Mouse (Mus musculus) adrenal gland, postnatal 4 days (tissue): ENCODE measurements around the gene Atn1. TPM values are rescaled to one million over a fixed set of nuclear protein-coding genes. Genes with fewer than 3 reads are reported as not detected.

Source experiments
- microRNA-seq: library from miRNA; unstranded; fragments of <30 nt; microRNA quantifications from one replicate; pipeline ENCODE4 v1.2.0, GENCODE M21; 2021
- total RNA-seq, 2 experiments: library from RNA; stranded (reverse); gene quantifications; 2 replicates each; pipeline ENCODE4 v1.2.3; 2021

Gene Atn1
- total RNA-seq, 2 experiments from 2014 or later = 99.7 to 111 TPM

Small RNA genes within 50 kb of the gene (microRNA-seq; reads per million reads assigned to microRNA genes)
- gene Mir141 (123 reads per million, percentile 49 among the genes with 10 or more reads in this experiment), gene Mir200c (985 reads per million, percentile 76 among the genes with 10 or more reads in this experiment)

Other genes with a start within 250 kb of the Atn1 start
- 10 to 100 TPM; 36.8 to 48.1 TPM for gene C1ra, start 244.1 kb downstream of the Atn1 start, total RNA-seq
- gene C1s1, start 214.2 kb downstream of the Atn1 start, total RNA-seq = 10 to 100 TPM; 48.1 to 66.6 TPM
- gene C1rb, start 186.2 kb downstream of the Atn1 start, total RNA-seq = 1 to 10 TPM; 3.6 to 5.6 TPM
- 1 to 10 TPM; 1.7 to 2.5 TPM for gene C1s2, start 120.4 kb downstream of the Atn1 start, total RNA-seq
- 100 to 1,000 TPM in 1 of 2 experiments, 10 to 100 TPM in 1; 99.6 to 105 TPM for gene Lpcat3, start 93.5 kb downstream of the Atn1 start, total RNA-seq
- gene Emg1, start 44.3 kb downstream of the Atn1 start, total RNA-seq = 100 to 1,000 TPM in 1 of 2 experiments, 10 to 100 TPM in 1; 99.3 to 101 TPM
- gene Phb2, start 44.2 kb downstream of the Atn1 start, total RNA-seq = 100 to 1,000 TPM; 400 to 439 TPM
- 1 to 10 TPM; 8.3 to 8.4 TPM for gene Ptpn6, start 17.8 kb downstream of the Atn1 start, total RNA-seq
- gene Grcc10, start 15.2 kb downstream of the Atn1 start, total RNA-seq = 100 to 1,000 TPM; 313 TPM
- 1 to 10 TPM in 1 of 2 experiments, not detected in 1; 2.2 TPM for gene Gm45234, start 503 bp downstream of the Atn1 start, total RNA-seq
- gene Eno2, start 13.1 kb upstream of the Atn1 start, total RNA-seq = 10 to 100 TPM; 17.9 to 28.3 TPM
- not detected for gene Lrrc23, start 23.2 kb upstream of the Atn1 start, total RNA-seq
- 10 to 100 TPM; 18.7 to 19.2 TPM for gene Spsb2, start 52.1 kb upstream of the Atn1 start, total RNA-seq
- 100 to 1,000 TPM; 422 to 439 TPM for gene Tpi1, start 57.8 kb upstream of the Atn1 start, total RNA-seq
- gene Usp5, start 73.0 kb upstream of the Atn1 start, total RNA-seq = 100 to 1,000 TPM; 141 to 148 TPM
- gene Cdca3, start 73.0 kb upstream of the Atn1 start, total RNA-seq = 10 to 100 TPM; 50.6 to 58.6 TPM
- 10 to 100 TPM; 13.9 to 16.3 TPM for gene Gnb3, start 83.8 kb upstream of the Atn1 start, total RNA-seq
- gene P3h3, start 101.2 kb upstream of the Atn1 start, total RNA-seq = 10 to 100 TPM; 47.3 to 52.2 TPM
- 1 to 10 TPM; 5.1 to 5.6 TPM for gene Gpr162, start 107.5 kb upstream of the Atn1 start, total RNA-seq
- under 1 TPM; 0.62 to 0.84 TPM for gene Cd4, start 131.7 kb upstream of the Atn1 start, total RNA-seq
- gene Lag3, start 155.2 kb upstream of the Atn1 start, total RNA-seq = 1 to 10 TPM; 1.5 to 1.7 TPM
- gene Ptms, start 163.6 kb upstream of the Atn1 start, total RNA-seq = 100 to 1,000 TPM; 692 to 728 TPM
- 100 to 1,000 TPM; 257 to 265 TPM for gene Mlf2, start 174.9 kb upstream of the Atn1 start, total RNA-seq
- 100 to 1,000 TPM; 143 to 151 TPM for gene Cops7a, start 209.0 kb upstream of the Atn1 start, total RNA-seq
- gene Pianp, start 240.2 kb upstream of the Atn1 start, total RNA-seq = 10 to 100 TPM in 1 of 2 experiments, 1 to 10 TPM in 1; 6.2 to 11.1 TPM